Mouse (Mus musculus) c-Kit-positive CD71-negative TER-119-negative erythroid progenitor cells, embryonic 14.5 days (primary cell): ENCODE results near the gene Sugct.
A peak's percentile ranks its signal among the peaks of the same experiment; 100 is the strongest.

Experiments used
- DNase-seq: peaks from one replicate; pipeline ENCODE4 v3.0.0-alpha.2; 2013; ENCODE audit warnings: low read depth

Sugct gene

GRCm38 (mm10) chr13:17694911-17695699 lies at the start of gene Sugct, which contains the start of gene Mplkip:
TSS of gene Sugct (minus strand) at chr13:17695553.
TSS of gene Mplkip (plus strand) at chr13:17695192.
- peak; percentile 100 for DNase-seq

- no peak for DNase-seq
Measured at GRCm38 (mm10) chr13:17728798-17729197, 33.4 kb upstream of the Sugct start.

DNA sequence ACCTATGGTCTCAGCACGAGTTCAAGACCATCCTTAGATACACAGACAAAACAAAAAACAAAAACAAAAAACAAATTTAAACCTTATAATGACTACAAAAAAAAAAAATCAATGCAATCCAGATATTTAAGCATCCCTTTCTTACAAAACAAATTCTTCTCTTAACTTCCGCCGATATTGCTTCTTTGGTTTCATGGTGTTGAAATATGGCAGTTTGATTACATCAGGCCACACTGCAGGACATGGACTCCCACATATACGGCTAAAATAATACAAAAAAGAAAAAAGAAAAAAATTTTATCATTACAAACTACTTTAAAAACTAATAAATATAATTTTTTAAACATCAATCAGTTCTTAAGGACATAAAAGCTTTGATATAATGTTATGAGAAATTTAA lies 32.6 kb upstream of the Sugct start:
- no peak for DNase-seq

DNA sequence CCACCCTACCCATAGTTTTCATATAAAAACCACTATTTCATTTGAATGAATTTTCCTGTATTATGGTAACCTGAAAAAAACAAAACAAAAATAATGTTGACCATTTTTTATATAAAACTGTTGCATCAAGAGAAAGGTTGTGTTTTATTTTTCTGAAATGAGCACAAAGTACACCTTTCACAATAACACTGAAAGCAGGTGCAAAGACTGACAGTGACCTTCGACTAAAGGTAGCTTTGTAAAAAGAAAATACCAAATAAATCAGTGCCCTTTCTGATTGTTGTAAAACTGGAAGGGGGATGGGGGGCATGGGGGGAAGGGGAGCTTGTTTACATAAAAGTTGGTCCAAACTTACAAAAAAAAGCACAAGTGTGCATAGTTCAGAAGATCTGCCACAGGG lies 22.0 kb upstream of the Sugct start:
- no peak for DNase-seq

- no peak for DNase-seq
Measured at GRCm38 (mm10) chr13:17708784-17709311, 13.5 kb upstream of the Sugct start.

DNA sequence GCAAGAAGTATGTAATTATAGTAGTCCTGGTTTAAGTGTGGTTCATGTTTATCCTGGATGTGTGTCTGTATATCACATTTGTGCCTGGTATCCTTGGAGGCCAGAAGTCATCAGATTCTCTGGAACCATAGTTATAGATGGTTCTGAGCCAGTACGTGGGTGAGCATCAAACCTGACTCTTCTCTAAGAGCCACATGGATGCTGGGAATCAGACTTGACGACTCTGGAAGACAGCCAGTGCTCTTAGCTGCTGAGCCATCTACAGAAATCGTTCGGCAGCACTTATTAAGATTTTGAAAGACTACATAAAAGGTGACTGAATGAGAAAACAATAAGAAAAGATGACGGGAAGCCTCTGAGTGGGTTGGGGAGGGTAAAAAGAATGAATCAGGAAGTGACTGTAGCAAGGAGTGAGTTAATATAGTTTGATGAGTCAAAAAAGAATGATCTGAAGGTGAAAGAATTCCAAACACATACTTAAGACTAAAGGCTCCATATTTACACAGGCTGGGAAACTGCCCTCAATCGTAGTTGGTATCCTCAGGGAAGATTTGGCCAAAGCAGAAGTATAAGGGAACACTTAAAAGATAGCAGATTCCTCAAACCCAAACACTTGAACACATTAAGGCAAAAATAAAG lies 10.0 kb upstream of the Sugct start:
- DNase-seq, result no peak

GRCm38 (mm10) chr13:17702311-17702710 lies 7.0 kb upstream of the Sugct start:
- no peak for DNase-seq

DNA sequence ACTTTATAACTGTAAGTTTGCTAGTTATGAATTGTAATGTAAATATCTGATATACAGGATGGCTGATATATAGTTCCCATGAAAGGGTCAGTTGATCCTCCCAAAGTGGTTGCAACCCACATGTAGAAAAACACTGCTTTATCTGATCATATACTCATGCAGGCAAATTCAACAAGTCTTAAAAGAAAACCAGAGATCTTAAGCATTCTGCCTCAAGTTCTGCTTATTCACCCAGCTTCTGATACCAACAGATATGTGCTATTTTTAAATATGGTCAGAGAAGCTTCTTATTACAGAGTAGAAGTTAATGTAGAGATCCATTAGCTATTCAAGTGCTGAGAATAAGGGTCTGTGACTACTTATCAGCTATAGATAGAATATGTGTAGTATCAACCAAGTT lies 6.0 kb upstream of the Sugct start:
- DNase-seq, result no peak

- DNase-seq, result no peak
Measured at GRCm38 (mm10) chr13:17700090-17700715, 4.8 kb upstream of the Sugct start.

GRCm38 (mm10) chr13:17695898-17696580 lies 686 bp upstream of the Sugct start:
- no peak for DNase-seq

- DNase-seq, result peak; percentile 19
Measured at GRCm38 (mm10) chr13:17694414-17694813, 939 bp downstream of the Sugct start.

DNA sequence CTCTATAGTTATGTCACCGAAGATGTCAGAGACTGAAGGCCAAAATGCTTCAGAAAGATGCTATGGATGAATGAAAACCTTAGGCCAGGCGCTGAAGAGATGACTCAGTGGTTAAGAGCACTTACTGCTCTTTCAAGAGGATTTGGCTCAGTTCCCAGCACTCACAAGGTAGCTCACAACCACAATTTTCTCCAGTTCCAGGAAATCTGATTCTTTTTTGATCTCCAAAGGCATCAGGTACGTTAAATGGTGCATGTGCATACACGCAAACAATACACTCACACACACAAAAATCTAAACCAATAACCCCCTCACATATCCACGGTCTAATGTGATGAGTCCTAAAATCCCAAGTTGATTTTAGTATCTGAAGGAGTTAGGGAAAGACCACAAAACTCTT lies 1.5 kb downstream of the Sugct start:
- no peak for DNase-seq

- DNase-seq, result no peak
Measured at GRCm38 (mm10) chr13:17691436-17691835, 3.9 kb downstream of the Sugct start.

- no peak for DNase-seq
Measured at GRCm38 (mm10) chr13:17690686-17691085, 4.7 kb downstream of the Sugct start.

DNA sequence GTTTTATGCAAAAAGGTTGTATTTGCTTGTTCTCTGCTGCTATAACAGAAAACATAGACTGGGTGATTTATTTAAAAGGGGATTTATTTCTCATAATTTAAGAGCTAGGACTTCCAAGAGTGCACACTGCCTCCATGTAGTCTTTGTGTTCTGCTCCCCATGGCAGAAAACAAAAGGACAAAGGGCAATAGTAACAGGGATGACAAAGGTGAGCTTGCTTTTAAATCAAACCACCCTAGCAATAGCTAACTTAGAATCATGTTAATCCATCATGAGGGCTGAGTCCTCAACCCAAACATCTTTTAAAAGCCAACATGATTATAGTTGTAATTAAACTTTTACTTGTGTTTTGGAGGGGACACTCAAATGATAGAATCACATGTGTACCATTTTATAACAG lies 5.9 kb downstream of the Sugct start:
- no peak for DNase-seq

DNA sequence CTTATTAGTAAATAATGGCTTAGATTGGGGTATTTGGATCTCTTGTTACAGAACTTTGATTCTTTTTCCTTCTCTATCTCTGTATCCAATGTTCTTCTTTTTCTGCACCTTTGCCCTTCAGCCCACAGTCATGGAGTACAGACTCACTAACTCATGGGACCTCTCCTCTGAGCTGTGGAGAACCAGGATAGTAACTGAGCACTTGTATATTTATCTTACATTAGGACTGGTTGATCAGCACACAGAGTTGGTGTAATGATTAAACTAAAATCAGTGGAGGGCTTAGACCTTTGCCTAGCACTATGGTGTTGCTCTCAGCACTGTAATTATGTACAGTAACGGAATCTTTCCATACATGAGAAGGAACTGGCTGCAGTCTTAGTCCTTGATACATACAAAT lies 24.2 kb downstream of the Sugct start:
- no peak for DNase-seq

GRCm38 (mm10) chr13:17667380-17667779 lies 28.0 kb downstream of the Sugct start:
- DNase-seq, result no peak

- peak; percentile 13 for DNase-seq
Measured at GRCm38 (mm10) chr13:17642294-17642693, 53.1 kb downstream of the Sugct start.

DNA sequence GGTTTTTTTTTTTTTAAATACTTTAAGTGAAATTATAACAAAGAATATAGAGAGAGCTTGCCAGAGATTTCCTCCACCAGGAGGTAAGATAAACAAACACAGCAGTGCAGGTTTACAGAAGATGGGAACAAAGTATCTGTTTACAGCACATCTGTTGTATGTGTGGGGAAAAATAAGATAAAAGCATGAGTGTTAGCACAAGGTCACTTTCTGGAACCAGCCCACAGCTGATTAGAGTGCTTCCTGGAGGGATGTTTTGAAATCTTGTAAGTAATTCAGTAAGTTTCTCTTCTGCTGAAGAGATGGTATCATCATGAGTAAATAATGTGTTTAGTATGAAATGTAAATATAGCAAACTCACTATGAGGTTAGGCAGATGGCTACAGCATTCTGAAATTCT lies 57.3 kb downstream of the Sugct start:
- no peak for DNase-seq

DNA sequence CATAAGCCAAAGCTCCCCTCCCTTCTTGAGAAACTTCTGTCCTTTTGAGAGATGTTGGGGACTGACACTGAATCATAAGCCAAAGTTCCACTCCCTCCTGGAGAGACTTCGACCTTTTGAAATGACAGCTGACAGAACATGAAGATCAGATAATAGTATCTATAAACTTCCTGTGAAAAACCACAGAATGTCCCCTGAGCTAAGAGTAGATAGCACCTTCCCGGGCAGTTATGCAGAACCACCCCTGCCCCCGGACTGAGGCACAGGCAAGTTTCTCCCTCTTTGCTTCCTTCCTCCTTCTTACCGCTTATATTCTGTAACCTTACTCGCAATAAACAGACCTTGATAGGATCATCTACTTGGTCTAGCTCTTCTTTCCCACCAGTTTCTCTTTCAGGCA lies 68.2 kb downstream of the Sugct start:
- DNase-seq, result peak; percentile 13

- no peak for DNase-seq
Measured at GRCm38 (mm10) chr13:17624976-17625375, 70.4 kb downstream of the Sugct start.

GRCm38 (mm10) chr13:17606217-17606616 lies 89.1 kb downstream of the Sugct start:
- DNase-seq, result no peak
